Mouse (Mus musculus) T-helper 2 cell (primary cell): Measurements from ENCODE around the gene Zbtb17.

Source experiments
- in situ Hi-C: fragments of 300-600 bp; cut with MboI, MseI; formaldehyde crosslinking; loops from one replicate; pipeline ENCODE4 v1.15.1; 2025; ENCODE audit warnings: high pct_unique_total_duplicates

The Zbtb17 gene

GRCm38 (mm10) chr4:141456193-141456938 is 11.9 kb downstream of the Zbtb17 start:
- in situ Hi-C loops, result no loop called here

GRCm38 (mm10) chr4:141458236-141458635 is 13.8 kb downstream of the Zbtb17 start:
- in situ Hi-C loops, result no loop called here

- in situ Hi-C loops, result no loop called here
Measured at GRCm38 (mm10) chr4:141458888-141459287, 14.4 kb downstream of the Zbtb17 start.

GRCm38 (mm10) chr4:141459766-141460165 is 15.3 kb downstream of the Zbtb17 start:
- in situ Hi-C loops, result no loop called here

- in situ Hi-C loops, result no loop called here
Measured at GRCm38 (mm10) chr4:141460481-141460880, 16.0 kb downstream of the Zbtb17 start.

- in situ Hi-C loops, result no loop called here
Measured at GRCm38 (mm10) chr4:141461088-141461487, 16.6 kb downstream of the Zbtb17 start.

- in situ Hi-C loops, result no loop called here
Measured at GRCm38 (mm10) chr4:141461576-141461975, 17.1 kb downstream of the Zbtb17 start.

GRCm38 (mm10) chr4:141463472-141463871 is 19.0 kb downstream of the Zbtb17 start:
- in situ Hi-C loops, result no loop called here

- in situ Hi-C loops, result no loop called here
Measured at GRCm38 (mm10) chr4:141464722-141465121, 20.3 kb downstream of the Zbtb17 start.

GRCm38 (mm10) chr4:141465512-141466288 is 21.2 kb downstream of the Zbtb17 start:
- in situ Hi-C loops, result no loop called here

GRCm38 (mm10) chr4:141466289-141466795 is 21.9 kb downstream of the Zbtb17 start:
- in situ Hi-C loops, result no loop called here

- in situ Hi-C loops, result no loop called here
Measured at GRCm38 (mm10) chr4:141466844-141467580, 22.6 kb downstream of the Zbtb17 start.

GRCm38 (mm10) chr4:141467581-141467927 is 23.1 kb downstream of the Zbtb17 start:
- in situ Hi-C loops, result no loop called here

GRCm38 (mm10) chr4:141468576-141468975 is 24.1 kb downstream of the Zbtb17 start:
- in situ Hi-C loops, result no loop called here

GRCm38 (mm10) chr4:141469343-141469742 is 24.9 kb downstream of the Zbtb17 start:
- in situ Hi-C loops, result no loop called here

- in situ Hi-C loops, result no loop called here
Measured at GRCm38 (mm10) chr4:141471491-141471890, 27.0 kb downstream of the Zbtb17 start.

- in situ Hi-C loops, result no loop called here
Measured at GRCm38 (mm10) chr4:141472641-141473321, 28.3 kb downstream of the Zbtb17 start.

- in situ Hi-C loops, result no loop called here
Measured at GRCm38 (mm10) chr4:141474431-141474830, 30.0 kb downstream of the Zbtb17 start.

- in situ Hi-C loops, result no loop called here
Measured at GRCm38 (mm10) chr4:141477681-141478102, 33.2 kb downstream of the Zbtb17 start.

GRCm38 (mm10) chr4:141478225-141478624 is 33.8 kb downstream of the Zbtb17 start:
- in situ Hi-C loops, result no loop called here

- in situ Hi-C loops, result no loop called here
Measured at GRCm38 (mm10) chr4:141478794-141479193, 34.3 kb downstream of the Zbtb17 start.
